Mouse (Mus musculus) midbrain, embryonic 14.5 days (tissue): Measurements from ENCODE around the gene Slc11a1. TPM values are rescaled to one million over a fixed set of nuclear protein-coding genes. Genes with fewer than 3 reads are reported as not detected.
"Not testable (repeated sequence)": the region's sequence is repeated elsewhere in the genome, so short reads cannot be mapped to it uniquely, and the experiment has no call there.

Source experiments
- ATAC-seq: fragments of 200-750 bp; cut with Nextera tagmentation; 2 replicates; pipeline ENCODE4 v1.8.0; 2017; ENCODE audit warnings: moderate number of reproducible peaks, moderate library complexity; ENCODE audit not compliant: low FRiP score, low TSS enrichment
- DNase-seq: peaks from one replicate; pipeline ENCODE4 v3.0.0-alpha.2; 2015
- H3K27ac ChIP-seq: fragments of 300-500 bp; sonication (generic); replicated peaks from 2 replicates; pipeline ENCODE4 v1.5.1; 2014; ENCODE audit warnings: mild to moderate bottlenecking, low read depth, low read length, moderate library complexity
- H3K27me3 ChIP-seq: fragments of 300-500 bp; sonication (generic); 2 replicates; pipeline ENCODE4 v1.6.1; 2014; ENCODE audit warnings: low read length, control low read depth, mixed read lengths; ENCODE audit not compliant: control insufficient read depth, insufficient read depth
- H3K36me3 ChIP-seq: fragments of 300-500 bp; sonication (generic); 2 replicates; pipeline ENCODE4 v1.6.1; 2014; ENCODE audit warnings: low read length, control low read depth; ENCODE audit not compliant: control insufficient read depth, insufficient read depth
- H3K4me1 ChIP-seq: fragments of 300-500 bp; sonication (generic); 2 replicates; pipeline ENCODE4 v1.6.1; 2014; ENCODE audit warnings: mild to moderate bottlenecking, antibody characterized with exemption, low read length, control low read depth; ENCODE audit not compliant: control insufficient read depth, insufficient read depth
- H3K4me2 ChIP-seq: fragments of 300-500 bp; sonication (generic); 2 replicates; pipeline ENCODE4 v1.6.1; 2014; ENCODE audit warnings: mild to moderate bottlenecking, low read length, moderate library complexity
- H3K4me3 ChIP-seq: fragments of 300-500 bp; sonication (generic); replicated peaks from 2 replicates; pipeline ENCODE4 v1.5.1; 2014; ENCODE audit warnings: low read depth, low read length
- H3K9ac ChIP-seq: fragments of 300-500 bp; sonication (generic); replicated peaks from 2 replicates; pipeline ENCODE4 v1.6.1; 2014; ENCODE audit warnings: mild to moderate bottlenecking, low read length, moderate library complexity
- H3K9me3 ChIP-seq: fragments of 300-500 bp; sonication (generic); 2 replicates; pipeline ENCODE4 v1.6.1; 2016; ENCODE audit warnings: low read length, control low read depth, mixed read lengths; ENCODE audit not compliant: control insufficient read depth
- WGBS: fragments of 180-500 bp; shearing (Covaris S2); extraction: QIAGEN DNeasy Blood & Tissue Kit; methylation state at CpG from one replicate; pipeline ENCODE4 v1.1.7; 2014; 5-methylcytosine and 5-hydroxymethylcytosine counted together
- polyA plus RNA-seq: library from polyadenylated mRNA; unstranded; fragments of >200 nt; fragmentation: Nextera tagmentation; extraction: Ambion mirVana; gene quantifications from 2 replicates; pipeline ENCODE4 v1.2.1, GENCODE M21; 2014

Gene Slc11a1
- polyA plus RNA-seq, 1 experiment from 2014 or later = 2.7 TPM

DNA sequence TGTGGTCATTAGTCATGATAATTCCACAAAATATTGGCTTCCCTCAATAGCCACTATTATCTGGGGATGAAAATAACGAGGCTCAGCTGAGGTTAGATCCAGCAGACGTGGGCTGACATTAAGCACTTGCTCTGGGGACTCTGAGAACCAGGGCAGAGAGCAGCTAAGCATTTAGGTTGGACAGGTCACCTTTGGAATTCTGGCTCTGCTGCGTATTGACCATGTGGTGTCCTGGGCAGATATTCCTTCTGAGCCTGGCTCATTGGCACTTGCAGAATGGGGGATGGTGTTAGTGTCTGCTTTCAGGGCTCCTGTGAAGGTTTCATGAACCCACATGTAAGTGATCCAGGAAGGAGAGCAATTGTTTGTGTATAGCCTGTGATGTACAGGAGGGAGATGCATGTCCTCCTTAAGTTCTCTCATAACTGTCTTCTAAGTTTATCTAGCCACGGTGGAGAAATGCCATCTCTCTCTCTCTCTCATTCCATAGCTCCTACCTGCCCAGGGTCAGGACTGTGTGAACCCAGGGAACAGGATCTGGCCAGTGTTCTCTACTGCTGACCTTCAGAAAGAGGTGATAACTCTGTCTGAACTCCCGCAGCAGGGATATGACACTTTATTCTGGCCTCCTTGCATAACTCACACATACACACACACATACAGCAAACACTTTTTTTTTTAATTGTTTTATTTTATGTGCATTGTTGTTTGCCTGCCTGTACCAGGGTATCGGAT, 39.4 kb upstream of the Slc11a1 start:
- Histone ChIP-seq H3K36me3 (no peaks in the 10 kb centered on the region), H3K4me2 (no peak overlapping the region), H3K9ac (no peak overlapping the region), H3K4me1 (peaks cover 12% of the 10 kb centered on the region), H3K27ac (no peak overlapping the region), H3K9me3 (no peaks in the 10 kb centered on the region), H3K4me3 (no peak overlapping the region), H3K27me3 (no peaks in the 10 kb centered on the region)
- DNase-seq (no peak), ATAC-seq (no peak)
- 77% methylated on average over 6 of the region's 6 CpGs for WGBS

DNA sequence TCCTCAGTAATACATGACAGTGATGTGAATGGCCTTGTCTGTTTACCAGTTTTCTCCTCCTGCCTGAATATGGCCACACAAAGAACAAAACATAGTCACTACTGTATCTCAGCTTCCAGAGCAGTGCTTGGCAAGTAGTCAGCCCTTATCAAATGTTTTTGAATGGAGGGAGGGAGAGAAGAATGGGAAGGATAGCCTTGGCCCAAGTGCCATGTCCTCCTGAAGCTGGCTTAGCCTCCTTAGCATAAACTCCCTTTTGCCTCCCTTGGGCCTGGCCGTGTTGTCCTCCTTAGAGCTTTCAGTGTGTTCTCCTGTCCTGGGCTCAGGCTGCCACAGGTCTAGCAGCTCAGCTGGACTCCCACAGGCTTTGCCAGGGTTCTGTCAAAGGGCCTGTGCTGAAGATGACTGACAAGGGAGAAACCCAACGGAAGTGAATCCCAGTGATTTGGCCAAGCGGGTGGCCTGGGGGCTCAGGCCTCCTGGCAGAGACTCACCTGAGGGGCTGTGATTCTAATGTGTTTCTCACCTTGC, 37.7 kb upstream of the Slc11a1 start:
- Histone ChIP-seq H3K27me3 (no peaks in the 10 kb centered on the region), H3K4me3 (no peak overlapping the region), H3K4me2 (no peak overlapping the region), H3K9me3 (no peaks in the 10 kb centered on the region), H3K4me1 (peaks cover 12% of the 10 kb centered on the region), H3K9ac (no peak overlapping the region), H3K36me3 (no peaks in the 10 kb centered on the region), H3K27ac (no peak overlapping the region)
- ATAC-seq (no peak), DNase-seq (no peak)
- WGBS = 74% methylated on average over 3 of the region's 3 CpGs

DNA sequence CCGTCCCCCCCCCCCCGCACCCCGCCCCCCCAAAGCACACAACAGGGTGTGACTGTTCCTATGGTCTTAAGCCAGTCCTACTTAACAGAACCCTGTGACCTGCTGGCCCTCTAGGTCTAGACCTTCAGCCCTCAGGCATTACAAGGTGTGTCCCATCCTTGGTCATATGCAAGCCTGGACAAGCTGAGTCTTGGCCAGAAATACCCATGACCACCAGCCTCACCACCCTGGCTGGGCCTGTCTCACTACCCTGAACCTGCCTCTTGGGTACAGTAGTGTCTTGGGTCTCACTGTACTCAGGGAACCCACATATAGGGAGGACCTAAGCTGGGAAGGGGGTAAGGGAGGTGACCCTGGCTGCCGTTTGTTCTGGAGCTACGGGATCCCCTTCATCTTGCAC, 37.0 kb upstream of the Slc11a1 start:
- ATAC-seq (no peak), DNase-seq (no peak)
- 92% methylated on average over 5 of the region's 5 CpGs for WGBS

DNA sequence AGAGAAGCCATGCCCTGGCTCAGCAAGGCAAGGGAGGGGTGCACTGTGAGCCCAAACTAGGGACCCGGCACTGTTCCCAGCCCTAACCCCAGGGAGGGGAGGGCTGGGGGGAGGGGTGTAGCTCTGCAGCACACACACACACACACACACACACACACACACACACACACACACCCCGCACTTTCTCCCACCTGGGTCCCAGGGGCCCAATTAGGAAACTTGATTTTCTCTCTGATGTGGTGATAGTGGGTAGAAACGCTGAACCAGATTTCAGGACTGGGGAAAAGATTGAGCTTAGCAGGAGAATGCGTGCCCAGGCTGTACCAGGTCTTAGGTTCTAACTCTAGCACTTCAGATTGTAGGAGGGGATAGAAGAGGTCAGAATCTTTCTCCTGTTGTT, 36.4 kb upstream of the Slc11a1 start:
- peaks cover 3% of the 10 kb centered on the region; the same call in 1 of the 2 replicates for H3K4me1 ChIP-seq
- no peak for DNase-seq
- WGBS = 77% methylated on average over 4 of the region's 4 CpGs
- no peak for ATAC-seq
- H3K27ac ChIP-seq = no peak overlapping the region
- no peak overlapping the region for H3K9ac ChIP-seq
- H3K4me2 ChIP-seq = no peak overlapping the region
- no peaks in the 10 kb centered on the region for H3K9me3 ChIP-seq
- H3K36me3 ChIP-seq = no peaks in the 10 kb centered on the region
- no peak overlapping the region for H3K4me3 ChIP-seq
- no peaks in the 10 kb centered on the region for H3K27me3 ChIP-seq

More for the DNA sequence above, 37.0 kb upstream of the Slc11a1 start:
- no peaks in the 10 kb centered on the region for H3K27me3 ChIP-seq
- peaks cover 9% of the 10 kb centered on the region for H3K4me1 ChIP-seq
- no peak overlapping the region for H3K4me2 ChIP-seq
- H3K9ac ChIP-seq = no peak overlapping the region
- no peak overlapping the region for H3K27ac ChIP-seq
- no peaks in the 10 kb centered on the region for H3K36me3 ChIP-seq
- H3K9me3 ChIP-seq = no peaks in the 10 kb centered on the region
- no peak overlapping the region for H3K4me3 ChIP-seq

DNA sequence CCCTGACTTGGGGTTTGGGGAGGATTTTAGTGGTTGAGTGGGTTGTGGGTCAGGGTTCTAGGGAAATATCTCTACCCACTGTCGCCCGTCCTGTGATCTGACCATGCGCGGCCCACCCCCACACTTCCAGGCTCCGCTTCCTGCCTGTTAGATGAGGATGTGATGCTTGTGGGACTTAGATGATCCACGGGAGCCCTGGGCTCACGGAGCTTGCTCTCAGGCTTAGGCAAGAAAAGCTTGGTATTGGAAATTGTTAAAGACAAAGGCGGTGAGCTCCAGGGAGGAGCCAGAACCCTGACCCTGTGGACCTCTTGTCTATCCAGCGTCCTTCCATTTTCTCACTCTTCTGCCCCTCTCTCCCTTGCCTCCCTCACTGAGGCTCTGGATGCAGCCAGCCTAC, 35.1 kb upstream of the Slc11a1 start:
- ATAC-seq = no peak
- DNase-seq = no peak
- Histone ChIP-seq H3K4me1 (no peaks in the 10 kb centered on the region), H3K36me3 (no peaks in the 10 kb centered on the region), H3K4me3 (no peak overlapping the region), H3K4me2 (no peak overlapping the region), H3K27me3 (no peaks in the 10 kb centered on the region), H3K9me3 (no peaks in the 10 kb centered on the region), H3K9ac (no peak overlapping the region), H3K27ac (no peak overlapping the region)
- 90% methylated on average over 9 of the region's 9 CpGs for WGBS

DNA sequence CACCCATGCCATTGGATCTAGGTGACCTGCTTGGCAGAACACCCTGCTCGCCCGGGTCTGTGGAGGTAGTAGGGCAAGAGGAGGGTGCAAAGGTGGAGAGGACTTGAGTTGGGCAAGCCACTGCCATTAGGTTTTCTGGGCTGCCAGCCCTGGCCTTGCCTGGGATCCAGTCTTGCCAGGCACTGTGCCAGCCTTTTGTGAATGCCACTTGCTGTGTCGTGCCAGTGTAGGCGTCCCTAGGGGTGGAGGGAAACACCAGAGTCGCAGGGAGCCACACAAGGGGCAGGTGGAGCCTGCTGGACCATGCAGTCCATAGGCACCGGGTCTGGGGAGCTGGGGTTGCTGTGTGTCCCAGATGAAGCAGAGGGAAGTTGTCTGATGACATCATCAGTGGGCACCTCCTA, 34.6 kb upstream of the Slc11a1 start:
- 0 out of 2 replicates have a peak, but pooled peaks have one; percentile 66 for ATAC-seq
- H3K27me3 ChIP-seq = no peaks in the 10 kb centered on the region

DNA sequence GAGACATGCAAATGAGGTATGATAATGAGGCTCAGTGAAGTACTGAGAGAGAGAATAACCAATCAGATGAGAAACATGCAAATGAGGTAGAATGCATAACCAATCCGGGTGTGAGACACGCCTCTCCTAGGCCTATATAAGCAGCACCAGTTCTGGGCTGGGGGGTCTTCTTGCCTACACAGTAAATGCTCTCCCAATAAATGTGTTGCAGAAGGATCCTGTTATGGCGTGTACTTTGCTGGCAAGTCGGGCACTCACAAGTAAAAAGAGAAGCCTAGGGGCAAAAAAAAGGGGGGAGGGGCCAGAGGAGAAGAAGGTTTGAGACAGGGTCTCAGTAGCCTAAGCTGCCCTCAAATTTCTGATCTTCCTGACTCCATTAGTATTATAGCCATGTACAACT, 34.0 kb upstream of the Slc11a1 start:
- not testable (repeated sequence) for H3K4me2 ChIP-seq, H3K4me3 ChIP-seq, H3K27me3 ChIP-seq, H3K9ac ChIP-seq, H3K36me3 ChIP-seq, H3K27ac ChIP-seq, H3K9me3 ChIP-seq, H3K4me1 ChIP-seq, DNase-seq, ATAC-seq
- WGBS = 92% methylated on average over 4 of the region's 4 CpGs

More for the DNA sequence above, 34.6 kb upstream of the Slc11a1 start:
- H3K4me3 ChIP-seq = no peak overlapping the region
- DNase-seq = peak; percentile 36
- H3K36me3 ChIP-seq = no peaks in the 10 kb centered on the region
- H3K4me1 ChIP-seq = no peaks in the 10 kb centered on the region
- no peak overlapping the region for H3K4me2 ChIP-seq
- H3K27ac ChIP-seq = no peak overlapping the region
- WGBS = 91% methylated on average over 6 of the region's 6 CpGs
- no peaks in the 10 kb centered on the region for H3K9me3 ChIP-seq
- H3K9ac ChIP-seq = no peak overlapping the region

DNA sequence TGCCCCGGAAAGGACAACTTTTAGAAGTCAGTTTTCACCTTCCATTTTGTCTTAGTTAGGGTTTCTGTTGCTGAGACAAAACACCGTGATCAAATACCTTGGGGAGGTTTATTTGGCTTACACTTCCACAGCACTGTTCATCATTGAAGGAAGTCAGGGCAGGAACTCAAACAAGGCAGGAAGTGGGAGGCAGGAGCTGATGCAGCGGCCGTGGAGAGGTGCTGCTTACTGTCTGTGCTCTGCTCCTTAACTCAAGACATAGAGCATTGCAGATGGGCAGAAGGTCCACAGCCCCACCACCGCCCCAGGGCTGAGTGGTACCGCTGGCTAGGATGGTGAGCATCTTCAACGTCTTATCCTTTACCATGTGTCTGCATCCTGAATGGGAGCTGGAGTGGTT, 33.1 kb upstream of the Slc11a1 start:
- Histone ChIP-seq H3K4me2 (no peak overlapping the region), H3K9ac (no peak overlapping the region), H3K27me3 (no peaks in the 10 kb centered on the region), H3K36me3 (no peaks in the 10 kb centered on the region), H3K9me3 (no peaks in the 10 kb centered on the region), H3K4me1 (no peaks in the 10 kb centered on the region), H3K4me3 (no peak overlapping the region), H3K27ac (no peak overlapping the region)
- WGBS = 93% methylated on average over 7 of the region's 7 CpGs
- ATAC-seq (no peak), DNase-seq (no peak)

DNA sequence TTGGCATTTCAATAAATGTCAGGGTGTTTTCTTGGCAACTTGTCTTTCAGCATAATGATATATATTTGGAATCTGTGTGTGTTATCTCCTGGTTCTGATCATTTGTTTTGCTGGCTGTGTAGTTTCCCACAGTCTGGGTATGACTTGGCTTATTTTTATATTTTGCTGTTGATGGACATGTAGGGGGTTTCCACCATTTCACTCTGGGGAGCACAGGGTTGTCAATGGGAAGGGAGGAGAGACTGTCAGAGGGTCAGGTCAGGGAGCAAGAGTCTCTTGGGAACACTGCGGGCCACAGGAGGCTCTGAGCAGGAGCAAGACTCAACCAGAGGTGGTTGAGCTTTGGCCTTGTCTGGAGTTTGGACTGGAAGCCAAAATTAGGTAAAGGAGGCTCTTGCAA, 32.7 kb upstream of the Slc11a1 start:
- H3K27ac ChIP-seq = no peak overlapping the region
- WGBS = 97% methylated on average over 1 of the region's 1 CpGs
- no peaks in the 10 kb centered on the region for H3K9me3 ChIP-seq
- no peak overlapping the region for H3K4me2 ChIP-seq
- H3K27me3 ChIP-seq = no peaks in the 10 kb centered on the region
- no peak overlapping the region for H3K4me3 ChIP-seq
- H3K4me1 ChIP-seq = no peaks in the 10 kb centered on the region
- no peaks in the 10 kb centered on the region for H3K36me3 ChIP-seq
- DNase-seq = no peak
- ATAC-seq = no peak
- no peak overlapping the region for H3K9ac ChIP-seq
